Mouse (Mus musculus): ENCODE data around the gene Bet1l. TPM values are rescaled to one million over a fixed set of nuclear protein-coding genes. Genes with fewer than 3 reads are reported as not detected.

Bet1l gene
- total RNA-seq, 1 experiment: 21.6 TPM

DNA sequence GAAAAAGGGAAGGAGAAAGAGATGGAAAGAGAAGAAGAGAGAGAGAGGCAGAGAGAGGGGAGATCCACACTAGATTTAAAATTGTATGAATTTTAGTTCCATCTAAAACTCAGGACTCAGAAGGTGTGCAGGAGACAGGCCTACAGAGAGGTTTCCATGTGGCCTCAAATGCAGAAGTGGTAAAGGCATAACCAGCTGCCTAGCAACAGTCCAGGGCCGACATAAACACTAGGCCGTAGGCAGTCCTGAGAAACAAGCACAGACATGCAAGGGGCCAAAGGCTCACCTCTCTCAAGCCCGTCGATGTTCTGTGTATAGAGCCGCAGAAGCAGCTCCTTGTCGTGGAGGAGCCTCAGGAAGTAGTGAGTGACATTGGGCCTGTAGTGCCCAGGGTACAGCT lies 20.0 kb upstream of the Bet1l start:
- Histone ChIP-seq H3K36me3 (ENCODE audit: control insufficient read depth, insufficient read depth, low read length, poor library complexity, severe bottlenecking) (peaks cover 31% of the 10 kb centered on the region), H3K9me3 (ENCODE audit: control insufficient read depth, insufficient read depth, low read depth, low read length) (no peaks in the 10 kb centered on the region), H3K27ac (ENCODE audit: insufficient read depth, low read depth, low read length, poor library complexity, severe bottlenecking) (no peak overlapping the region), H3K4me3 (ENCODE audit: insufficient read depth in 1 of 2, low read depth in 1 of 2, low read length in 2 of 2, poor library complexity in 1 of 2, severe bottlenecking in 1 of 2) (no peak overlapping the region), H3K9ac (ENCODE audit: insufficient read depth, low read depth, low read length, poor library complexity, severe bottlenecking) (peak overlapping the region; percentile 34; the same call in 1 of the 2 replicates), H3K4me1 (ENCODE audit: control insufficient read depth in 2 of 2, insufficient read depth in 2 of 2, low read length in 2 of 2, poor library complexity in 1 of 2) (no peaks in the 10 kb centered on the region)
- in situ Hi-C loops (cut with MboI; ENCODE audit: low sequenced_read_pairs in 2 of 2, unreplicated experiment in 2 of 2): no loop called here
- no peak for TF ChIP-seq ZC3H11A (IDR thresholded peaks at IDR 0.05; ENCODE audit: borderline replicate concordance, low read depth, low read length)
- no peak for TF ChIP-seq HCFC1 (IDR thresholded peaks at IDR 0.05; ENCODE audit: borderline replicate concordance, insufficient read depth, low read length)
- TF ChIP-seq CHD2 (IDR thresholded peaks at IDR 0.05; ENCODE audit: low read depth, low read length): no peak
- no peak for TF ChIP-seq ZNF384 (IDR thresholded peaks at IDR 0.05; ENCODE audit: low read depth, low read length)
- no peak for TF ChIP-seq MAFK (IDR thresholded peaks at IDR 0.05; ENCODE audit: insufficient read depth, low read depth, low read length)
- no peak for DNase-seq (ENCODE audit: low read depth, low spot score)

DNA sequence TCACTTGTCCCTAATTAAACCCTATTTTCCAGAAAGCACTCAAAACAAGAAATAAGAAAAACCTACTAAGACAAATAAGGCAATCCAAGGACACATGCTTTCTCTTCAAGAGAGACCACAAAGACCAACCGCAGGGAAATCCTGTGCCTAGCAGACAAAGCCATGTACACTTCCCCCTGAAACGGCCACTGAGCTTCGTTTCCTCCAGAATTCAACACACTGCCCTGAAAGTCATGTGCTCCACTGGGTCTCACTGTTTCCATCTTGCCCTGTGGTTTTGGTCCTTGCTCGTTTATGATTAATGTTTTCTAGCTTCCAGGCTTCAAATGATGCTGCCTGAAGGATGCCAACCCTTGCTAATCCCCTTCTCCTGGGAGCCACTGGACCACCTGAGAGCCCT lies 16.8 kb upstream of the Bet1l start:
- Histone ChIP-seq H3K36me3 (ENCODE audit: control insufficient read depth, insufficient read depth, low read length, poor library complexity, severe bottlenecking) (peaks cover 34% of the 10 kb centered on the region), H3K9me3 (ENCODE audit: control insufficient read depth, insufficient read depth, low read depth, low read length) (no peaks in the 10 kb centered on the region), H3K4me3 (ENCODE audit: insufficient read depth in 1 of 2, low read depth in 1 of 2, low read length in 2 of 2, poor library complexity in 1 of 2, severe bottlenecking in 1 of 2) (no peak overlapping the region), H3K9ac (ENCODE audit: insufficient read depth, low read depth, low read length, poor library complexity, severe bottlenecking) (no peak overlapping the region), H3K27ac (ENCODE audit: insufficient read depth, low read depth, low read length, poor library complexity, severe bottlenecking) (no peak overlapping the region), H3K4me1 (ENCODE audit: control insufficient read depth in 2 of 2, insufficient read depth in 2 of 2, low read length in 2 of 2, poor library complexity in 1 of 2) (no peaks in the 10 kb centered on the region)
- TF ChIP-seq HCFC1 (IDR thresholded peaks at IDR 0.05; ENCODE audit: borderline replicate concordance, insufficient read depth, low read length) (no peak), MAFK (IDR thresholded peaks at IDR 0.05; ENCODE audit: insufficient read depth, low read depth, low read length) (no peak), CHD2 (IDR thresholded peaks at IDR 0.05; ENCODE audit: low read depth, low read length) (no peak), ZNF384 (IDR thresholded peaks at IDR 0.05; ENCODE audit: low read depth, low read length) (no peak), ZC3H11A (IDR thresholded peaks at IDR 0.05; ENCODE audit: borderline replicate concordance, low read depth, low read length) (no peak)
- in situ Hi-C loops (cut with MboI; ENCODE audit: low sequenced_read_pairs in 2 of 2, unreplicated experiment in 2 of 2): no loop called here
- DNase-seq (ENCODE audit: low read depth, low spot score): no peak

DNA sequence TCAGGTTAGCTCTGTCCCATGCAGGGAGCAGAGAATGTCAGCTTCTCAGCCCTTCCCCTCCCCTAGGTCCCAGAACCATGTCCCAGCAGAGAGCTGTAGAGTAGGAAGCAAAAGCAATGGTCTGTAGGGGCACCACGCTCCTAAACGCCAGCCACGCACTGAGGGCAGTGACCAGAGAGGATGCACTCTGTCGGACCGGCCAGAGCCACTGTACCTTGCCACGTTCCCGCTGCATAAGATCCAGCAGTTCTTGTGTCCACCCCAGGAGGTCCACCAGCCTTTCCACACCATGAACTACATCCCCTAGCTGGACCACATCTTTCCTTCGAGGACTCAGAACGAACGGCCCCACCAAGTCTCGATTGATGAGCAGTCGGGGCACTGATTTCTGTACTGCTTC lies 7.4 kb upstream of the Bet1l start:
- no peak overlapping the region for H3K9ac ChIP-seq (ENCODE audit: insufficient read depth, low read depth, low read length, poor library complexity, severe bottlenecking)
- H3K36me3 ChIP-seq (ENCODE audit: control insufficient read depth, insufficient read depth, low read length, poor library complexity, severe bottlenecking): peaks cover 51% of the 10 kb centered on the region
- DNase-seq (ENCODE audit: low read depth, low spot score): no peak
- in situ Hi-C loops (cut with MboI; ENCODE audit: low sequenced_read_pairs in 2 of 2, unreplicated experiment in 2 of 2): no loop called here
- no peak overlapping the region for H3K27ac ChIP-seq (ENCODE audit: insufficient read depth, low read depth, low read length, poor library complexity, severe bottlenecking)
- TF ChIP-seq HCFC1 (IDR thresholded peaks at IDR 0.05; ENCODE audit: borderline replicate concordance, insufficient read depth, low read length): no peak
- no peak for TF ChIP-seq MAFK (IDR thresholded peaks at IDR 0.05; ENCODE audit: insufficient read depth, low read depth, low read length)
- TF ChIP-seq ZNF384 (IDR thresholded peaks at IDR 0.05; ENCODE audit: low read depth, low read length): no peak
- TF ChIP-seq ZC3H11A (IDR thresholded peaks at IDR 0.05; ENCODE audit: borderline replicate concordance, low read depth, low read length): no peak
- no peak for TF ChIP-seq CHD2 (IDR thresholded peaks at IDR 0.05; ENCODE audit: low read depth, low read length)
- H3K9me3 ChIP-seq (ENCODE audit: control insufficient read depth, insufficient read depth, low read depth, low read length): no peaks in the 10 kb centered on the region
- no peaks in the 10 kb centered on the region for H3K4me1 ChIP-seq (ENCODE audit: control insufficient read depth in 2 of 2, insufficient read depth in 2 of 2, low read length in 2 of 2, poor library complexity in 1 of 2)
- H3K4me3 ChIP-seq (ENCODE audit: insufficient read depth in 1 of 2, low read depth in 1 of 2, low read length in 2 of 2, poor library complexity in 1 of 2, severe bottlenecking in 1 of 2): no peak overlapping the region

DNA sequence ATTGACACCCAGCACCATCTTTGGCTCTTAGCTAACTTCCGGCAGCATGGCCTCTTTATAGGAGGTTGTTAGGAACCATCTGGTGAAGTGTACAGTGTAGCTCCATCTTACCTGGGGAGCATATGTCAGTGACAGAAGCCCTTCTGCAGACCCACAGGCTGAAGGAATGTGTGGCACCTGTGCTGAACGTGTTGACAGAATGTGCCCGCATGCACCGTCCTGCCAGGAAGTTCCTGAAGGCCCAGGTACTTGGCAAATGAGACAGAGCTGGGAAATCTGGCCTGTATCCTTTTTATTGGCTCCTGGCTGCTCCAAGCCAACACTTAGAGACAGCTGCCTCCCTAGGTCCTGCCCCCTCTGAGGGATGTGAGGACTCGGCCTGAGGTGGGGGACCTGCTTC lies 3.4 kb upstream of the Bet1l start:
- H3K9me3 ChIP-seq (ENCODE audit: control insufficient read depth, insufficient read depth, low read depth, low read length): no peaks in the 10 kb centered on the region
- peaks cover 56% of the 10 kb centered on the region for H3K36me3 ChIP-seq (ENCODE audit: control insufficient read depth, insufficient read depth, low read length, poor library complexity, severe bottlenecking)
- H3K4me3 ChIP-seq (ENCODE audit: insufficient read depth in 1 of 2, low read depth in 1 of 2, low read length in 2 of 2, poor library complexity in 1 of 2, severe bottlenecking in 1 of 2): no peak overlapping the region
- in situ Hi-C loops (cut with MboI; ENCODE audit: low sequenced_read_pairs in 2 of 2, unreplicated experiment in 2 of 2): no loop called here
- DNase-seq (ENCODE audit: low read depth, low spot score): no peak
- no peak for TF ChIP-seq HCFC1 (IDR thresholded peaks at IDR 0.05; ENCODE audit: borderline replicate concordance, insufficient read depth, low read length)
- TF ChIP-seq ZC3H11A (IDR thresholded peaks at IDR 0.05; ENCODE audit: borderline replicate concordance, low read depth, low read length): no peak
- TF ChIP-seq ZNF384 (IDR thresholded peaks at IDR 0.05; ENCODE audit: low read depth, low read length): no peak
- TF ChIP-seq MAFK (IDR thresholded peaks at IDR 0.05; ENCODE audit: insufficient read depth, low read depth, low read length): no peak
- no peak for TF ChIP-seq CHD2 (IDR thresholded peaks at IDR 0.05; ENCODE audit: low read depth, low read length)
- H3K4me1 ChIP-seq (ENCODE audit: control insufficient read depth in 2 of 2, insufficient read depth in 2 of 2, low read length in 2 of 2, poor library complexity in 1 of 2): peaks cover 3 to 13% of the 10 kb centered on the region in 2 experiments; a peak in 2 of 4 replicates
- H3K9ac ChIP-seq (ENCODE audit: insufficient read depth, low read depth, low read length, poor library complexity, severe bottlenecking): no peak overlapping the region
- H3K27ac ChIP-seq (ENCODE audit: insufficient read depth, low read depth, low read length, poor library complexity, severe bottlenecking): no peak overlapping the region

GRCm38 (mm10) chr7:140859997-140860396 lies 2.6 kb upstream of the Bet1l start:
- H3K4me3 ChIP-seq (ENCODE audit: insufficient read depth in 1 of 2, low read depth in 1 of 2, low read length in 2 of 2, poor library complexity in 1 of 2, severe bottlenecking in 1 of 2): no peak overlapping the region
- H3K9ac ChIP-seq (ENCODE audit: insufficient read depth, low read depth, low read length, poor library complexity, severe bottlenecking): no peak overlapping the region
- no peaks in the 10 kb centered on the region for H3K9me3 ChIP-seq (ENCODE audit: control insufficient read depth, insufficient read depth, low read depth, low read length)
- in situ Hi-C loops (cut with MboI; ENCODE audit: low sequenced_read_pairs in 2 of 2, unreplicated experiment in 2 of 2): no loop called here
- no peak for DNase-seq (ENCODE audit: low read depth, low spot score)
- no peak overlapping the region for H3K27ac ChIP-seq (ENCODE audit: insufficient read depth, low read depth, low read length, poor library complexity, severe bottlenecking)
- H3K4me1 ChIP-seq (ENCODE audit: control insufficient read depth in 2 of 2, insufficient read depth in 2 of 2, low read length in 2 of 2, poor library complexity in 1 of 2): peaks cover 5 to 15% of the 10 kb centered on the region in 2 experiments; a peak in 2 of 4 replicates
- peaks cover 55% of the 10 kb centered on the region for H3K36me3 ChIP-seq (ENCODE audit: control insufficient read depth, insufficient read depth, low read length, poor library complexity, severe bottlenecking)
- TF ChIP-seq CHD2 (IDR thresholded peaks at IDR 0.05; ENCODE audit: low read depth, low read length) (no peak), ZNF384 (IDR thresholded peaks at IDR 0.05; ENCODE audit: low read depth, low read length) (no peak)
